Mouse (Mus musculus): Measurements from ENCODE around the gene Tlx2.

DNA sequence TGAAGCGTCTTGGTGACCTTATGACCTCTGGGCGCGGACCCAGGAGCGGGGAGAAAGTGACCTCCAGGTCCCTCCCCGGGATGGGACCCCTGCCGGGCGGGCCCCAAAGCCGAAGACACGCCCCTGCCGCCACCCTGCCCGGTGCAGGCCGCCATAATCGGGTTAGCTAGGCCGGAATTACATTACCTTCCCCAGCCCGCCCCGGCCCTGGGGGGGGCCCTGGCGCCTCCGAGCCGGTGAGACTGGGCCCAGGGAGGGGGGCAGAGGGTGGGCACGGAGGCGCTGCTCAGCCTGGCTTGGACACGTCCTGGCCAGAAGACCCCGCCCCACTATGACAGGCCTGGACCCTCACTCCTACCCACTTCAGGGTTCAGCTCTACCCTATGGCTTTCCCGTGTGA is 1.1 kb upstream of the Tlx2 start:
- TF ChIP-seq CTCF (IDR thresholded peaks at IDR 0.05; ENCODE audit: borderline replicate concordance, insufficient read depth, low read depth, low read length): no peak
- TF ChIP-seq POLR2A (IDR thresholded peaks at IDR 0.05; ENCODE audit: borderline replicate concordance, insufficient read depth, low read length): no peak
